Mouse (Mus musculus) MN1 (cell line): ENCODE data around the gene Pdzrn3.

Experiments used
- DNase-seq: peaks from one replicate; pipeline ENCODE4 v3.0.0-alpha.2; 2016; ENCODE audit warnings: low spot score

The Pdzrn3 gene

GRCm38 (mm10) chr6:101195891-101196290 is 181.8 kb downstream of the Pdzrn3 start:
- DNase-seq, result no peak

DNA sequence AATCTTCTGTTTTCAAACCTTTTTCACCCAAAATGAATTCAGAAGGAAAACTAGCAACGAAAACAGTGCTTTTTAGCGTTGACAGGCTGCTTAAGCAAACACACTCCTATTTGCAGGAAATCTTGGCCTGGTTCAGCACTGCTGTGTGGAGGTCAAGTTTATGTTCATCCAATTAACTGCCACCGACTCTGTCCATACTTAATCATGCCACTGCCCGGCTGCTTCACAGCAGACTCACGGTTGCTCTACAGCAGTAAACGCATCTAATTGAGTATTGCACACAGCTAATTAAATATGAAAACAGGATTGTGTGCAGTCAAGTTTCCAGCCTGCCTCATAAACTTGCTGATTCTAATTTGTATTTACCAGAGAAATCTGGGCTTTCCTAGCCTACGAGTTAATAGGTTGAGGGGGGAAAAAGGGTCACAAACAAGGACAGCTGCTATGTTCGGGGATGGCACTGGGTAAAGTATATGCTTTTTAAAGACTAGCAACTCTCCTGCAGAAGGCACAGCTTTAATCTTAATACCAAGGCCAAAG is 183.2 kb downstream of the Pdzrn3 start:
- no peak for DNase-seq

GRCm38 (mm10) chr6:101191576-101191975 is 186.1 kb downstream of the Pdzrn3 start:
- DNase-seq, result no peak

GRCm38 (mm10) chr6:101187322-101187721 is 190.4 kb downstream of the Pdzrn3 start:
- DNase-seq, result no peak

DNA sequence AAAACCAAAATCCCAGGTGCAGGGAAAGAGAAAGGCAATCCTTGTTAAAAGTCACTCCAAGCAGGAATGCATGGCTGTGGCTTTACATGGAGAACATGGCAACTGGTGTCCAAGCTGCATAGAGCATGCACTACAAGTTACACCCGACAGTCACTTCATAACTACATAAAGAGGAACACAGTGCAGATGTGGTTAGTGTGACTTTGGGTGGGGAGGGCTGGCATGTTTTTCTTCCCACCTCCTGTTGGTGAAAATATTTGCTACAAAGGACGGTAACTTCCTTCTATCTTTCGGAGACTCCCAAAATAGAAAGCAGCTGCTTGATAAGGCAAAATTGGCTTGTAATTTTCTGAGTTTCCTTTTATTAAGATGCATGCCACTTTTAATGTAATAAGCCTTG is 190.8 kb downstream of the Pdzrn3 start:
- DNase-seq, result no peak

- DNase-seq, result no peak
These were observed 193.5 kb downstream of the Pdzrn3 start for GRCm38 (mm10) chr6:101184103-101184785.

- no peak for DNase-seq
These were observed 207.0 kb downstream of the Pdzrn3 start for GRCm38 (mm10) chr6:101170699-101171098.

DNA sequence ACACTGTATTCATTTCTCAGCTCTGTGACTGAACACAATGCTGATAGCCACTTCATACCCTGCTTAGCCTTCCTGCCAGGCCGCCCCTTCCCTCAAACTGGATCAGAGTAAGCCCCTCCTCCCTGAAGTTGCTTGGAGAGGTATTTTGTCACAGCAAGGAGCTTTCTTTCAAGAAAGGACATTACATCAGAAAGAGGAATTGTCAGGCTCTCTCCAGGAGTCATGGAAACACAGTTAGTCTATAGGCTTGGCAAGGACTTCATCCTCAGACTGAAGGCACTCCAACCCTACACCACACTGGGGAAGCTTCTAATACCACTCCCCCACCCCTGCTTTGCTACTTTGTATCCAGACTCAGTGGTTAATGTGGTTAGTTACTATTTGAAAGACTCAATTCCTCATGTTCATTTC is 224.2 kb downstream of the Pdzrn3 start:
- no peak for DNase-seq

GRCm38 (mm10) chr6:101135368-101135767 is 242.3 kb downstream of the Pdzrn3 start:
- DNase-seq, result no peak

GRCm38 (mm10) chr6:101125396-101125795 is 252.3 kb downstream of the Pdzrn3 start:
- DNase-seq, result no peak

GRCm38 (mm10) chr6:101108951-101109350 is 268.7 kb downstream of the Pdzrn3 start:
- DNase-seq, result no peak

- DNase-seq, result no peak
These were observed 274.2 kb downstream of the Pdzrn3 start for GRCm38 (mm10) chr6:101103506-101103905.

- DNase-seq, result no peak
These were observed 275.7 kb downstream of the Pdzrn3 start for GRCm38 (mm10) chr6:101101709-101102654.
